Mouse (Mus musculus): ENCODE data around the gene Olfr829. TPM values are rescaled to one million over a fixed set of nuclear protein-coding genes. Genes with fewer than 3 reads are reported as not detected.
"Not testable (repeated sequence)": the region's sequence is repeated elsewhere in the genome, so short reads cannot be mapped to it uniquely, and the experiment has no call there.

Gene Olfr829
- total RNA-seq (2021), result not detected
- long read RNA-seq, experiment 1, result 0 reads
- long read RNA-seq, experiment 2, result 0 reads

GRCm38 (mm10) chr9:18854633-18855032 lies at the start of gene Olfr829:
Gene Olfr829 (plus strand): TSS chr9:18854933.
- no peak for TF ChIP-seq CTCF (conservative IDR thresholded peaks at IDR 0.05)
- no peak within 1 kb of the TSS for H3K4me3 ChIP-seq
- H3K27ac ChIP-seq, result no peak within 1 kb of the TSS
- no peak for DNase-seq (ENCODE audit: low spot score in 2 of 2)

GRCm38 (mm10) chr9:18819426-18819825 lies 35.3 kb upstream of the Olfr829 start, which contains the start of gene Olfr828:
Gene Olfr828 (minus strand): TSS chr9:18819526.
- no peak for DNase-seq (ENCODE audit: low spot score in 2 of 2)
- H3K4me3 ChIP-seq, result no peak within 1 kb of the TSS
- H3K27ac ChIP-seq, result no peak within 1 kb of the TSS
- no peak for TF ChIP-seq CTCF (conservative IDR thresholded peaks at IDR 0.05)

GRCm38 (mm10) chr9:18874393-18874792 lies 19.7 kb downstream of the Olfr829 start, which contains the start of gene Olfr830:
Gene Olfr830 (plus strand): TSS chr9:18874693.
- no peak within 1 kb of the TSS for H3K4me3 ChIP-seq

GRCm38 (mm10) chr9:18907699-18908098 lies 53.0 kb downstream of the Olfr829 start:
- not testable (repeated sequence) for DNase-seq (ENCODE audit: low spot score in 2 of 2); H3K27ac ChIP-seq; H3K4me3 ChIP-seq

More at GRCm38 (mm10) chr9:18874393-18874792, 19.7 kb downstream of the Olfr829 start, which contains the start of gene Olfr830:
- H3K27ac ChIP-seq, result no peak within 1 kb of the TSS
- no peak for TF ChIP-seq CTCF (conservative IDR thresholded peaks at IDR 0.05)
- DNase-seq (ENCODE audit: low spot score in 2 of 2), result no peak

Other genes starting within 250 kb of the Olfr829 start
- gene Muc16, start 180.4 kb upstream of the Olfr829 start, total RNA-seq (2021), result not detected
- gene Olfr24, start 90.9 kb upstream of the Olfr829 start, total RNA-seq (2021), result not detected
- gene Olfr828, start 35.4 kb upstream of the Olfr829 start, total RNA-seq (2021), result not detected
- gene Olfr830, start 19.8 kb downstream of the Olfr829 start, total RNA-seq (2021), result not detected
- gene Olfr832, start 82.2 kb downstream of the Olfr829 start, total RNA-seq (2021), result not detected
- gene Olfr834, start 133.1 kb downstream of the Olfr829 start, total RNA-seq (2021), result not detected
- gene Olfr835, start 177.8 kb downstream of the Olfr829 start, total RNA-seq (2021), result not detected

Data from layer of hippocampus, adult 2 months (tissue).